Mouse (Mus musculus) layer of hippocampus, postnatal 25 days (tissue): ENCODE data around the gene Olfr855. TPM values are rescaled to one million over a fixed set of nuclear protein-coding genes. Genes with fewer than 3 reads are reported as not detected.

Experiments used
- DNase-seq, 2 experiments: peaks; one replicate each; pipeline ENCODE4 v3.0.0; 2022; ENCODE audit warnings: mixed read lengths in 2 of 2, low spot score in 1 of 2; ENCODE audit errors: extremely low spot score in 1 of 2
- total RNA-seq, 2 experiments: library from RNA; stranded (reverse); gene quantifications; 2 replicates each; pipeline ENCODE4 v1.2.3; 2021

Olfr855 gene
- total RNA-seq = not detected

GRCm38 (mm10) chr9:19582317-19582716 is at the start of gene Olfr855:
Gene Olfr855, plus strand, starts transcription at chr9:19582617.
- no peak for DNase-seq

- DNase-seq = no peak
Measured at GRCm38 (mm10) chr9:19540976-19541375, 41.4 kb upstream of the Olfr855 start, which contains the start of gene Olfr853. Gene Olfr853, minus strand, starts transcription at chr9:19541076.

GRCm38 (mm10) chr9:19567282-19567681 is 15.1 kb upstream of the Olfr855 start, which contains the start of gene Olfr854:
Gene Olfr854, minus strand, starts transcription at chr9:19567382.
- no peak for DNase-seq

- DNase-seq = no peak
Measured at GRCm38 (mm10) chr9:19621297-19621696, 38.9 kb downstream of the Olfr855 start.

- peak; percentile 66 to 68 for DNase-seq
Measured at GRCm38 (mm10) chr9:19621843-19622822, 39.7 kb downstream of the Olfr855 start, which contains the start of gene Zfp317. Gene Zfp317, plus strand, starts transcription at chr9:19622102.

GRCm38 (mm10) chr9:19629574-19629973 is 47.2 kb downstream of the Olfr855 start:
- DNase-seq = no peak

Other genes with a start within 250 kb of the Olfr855 start
- gene Olfr845, start 246.2 kb upstream of the Olfr855 start, total RNA-seq = not detected
- gene Olfr846, start 218.6 kb upstream of the Olfr855 start, total RNA-seq = not detected
- not detected for gene Olfr847, start 203.9 kb upstream of the Olfr855 start, total RNA-seq
- not detected for gene Olfr849, start 142.4 kb upstream of the Olfr855 start, total RNA-seq
- not detected for gene Olfr850, start 104.4 kb upstream of the Olfr855 start, total RNA-seq
- not detected for gene Olfr851, start 89.3 kb upstream of the Olfr855 start, total RNA-seq
- gene Olfr853, start 41.5 kb upstream of the Olfr855 start, total RNA-seq = not detected
- gene Olfr854, start 15.2 kb upstream of the Olfr855 start, total RNA-seq = not detected
- 10 to 100 TPM; 20.7 to 21.7 TPM for gene Zfp317, start 39.5 kb downstream of the Olfr855 start, total RNA-seq
- not detected for gene Olfr857, start 126.8 kb downstream of the Olfr855 start, total RNA-seq
- gene Olfr58, start 197.7 kb downstream of the Olfr855 start, total RNA-seq = not detected
- not detected for gene Olfr859, start 222.3 kb downstream of the Olfr855 start, total RNA-seq